Mouse (Mus musculus) lung, embryonic 15.5 days (tissue): ENCODE results near the gene Ptprt. TPM values are rescaled to one million over a fixed set of nuclear protein-coding genes. Genes with fewer than 3 reads are reported as not detected.

Experiments used
- ATAC-seq: fragments of 200-750 bp; cut with Nextera tagmentation; 2 replicates; pipeline ENCODE4 v1.8.0; 2017; ENCODE audit warnings: moderate number of reproducible peaks, borderline replicate concordance; ENCODE audit not compliant: low FRiP score, low TSS enrichment; ENCODE audit errors: extremely low read depth
- H3K27ac ChIP-seq: fragments of 300-500 bp; sonication (generic); 2 replicates; pipeline ENCODE4 v1.5.1; 2015; ENCODE audit warnings: moderate library complexity, mild to moderate bottlenecking, inconsistent platforms
- H3K27me3 ChIP-seq: fragments of 300-500 bp; sonication (generic); 2 replicates; pipeline ENCODE4 v1.6.1; 2015; ENCODE audit warnings: inconsistent platforms
- H3K36me3 ChIP-seq: fragments of 300-500 bp; sonication (generic); 2 replicates; pipeline ENCODE4 v1.6.1; 2015; ENCODE audit warnings: inconsistent platforms
- H3K4me1 ChIP-seq: fragments of 300-500 bp; sonication (generic); 2 replicates; pipeline ENCODE4 v1.6.1; 2015; ENCODE audit warnings: inconsistent platforms
- H3K4me2 ChIP-seq: fragments of 300-500 bp; sonication (generic); 2 replicates; pipeline ENCODE4 v1.6.1; 2015; ENCODE audit warnings: inconsistent platforms, mild to moderate bottlenecking, moderate library complexity
- H3K4me3 ChIP-seq: fragments of 300-500 bp; sonication (generic); 2 replicates; pipeline ENCODE4 v1.5.1; 2015; ENCODE audit warnings: mild to moderate bottlenecking, inconsistent platforms
- H3K9ac ChIP-seq: fragments of 300-500 bp; sonication (generic); 2 replicates; pipeline ENCODE4 v1.6.1; 2015; ENCODE audit warnings: inconsistent platforms
- H3K9me3 ChIP-seq: fragments of 300-500 bp; sonication (generic); 2 replicates; pipeline ENCODE4 v1.6.1; 2016; ENCODE audit warnings: inconsistent platforms
- polyA plus RNA-seq: library from polyadenylated mRNA; unstranded; fragments of >200 nt; fragmentation: Nextera tagmentation; extraction: Ambion mirVana; gene quantifications from 2 replicates; pipeline ENCODE4 v1.2.1, GENCODE M21; 2015

Ptprt gene
- polyA plus RNA-seq, 1 experiment from 2014 or later = 1.6 TPM

DNA sequence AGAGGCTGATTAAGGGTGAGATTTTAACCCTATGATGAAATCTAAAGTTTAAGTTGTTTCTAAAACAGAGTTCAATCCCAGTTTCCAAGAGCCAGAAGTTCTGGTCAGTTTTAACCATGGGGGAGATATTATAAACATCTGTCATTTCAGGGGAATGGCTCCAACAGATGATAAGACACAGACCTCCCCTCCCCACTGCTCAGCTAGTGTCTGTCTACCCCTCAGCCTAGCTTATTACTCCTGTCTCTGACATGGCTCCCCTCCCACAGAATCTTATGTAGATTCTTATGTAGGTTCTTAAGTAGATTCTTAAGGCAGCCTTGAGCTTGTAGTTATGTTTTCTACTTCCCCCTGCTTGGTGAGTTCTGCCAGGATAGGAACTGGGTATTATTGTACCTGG is 1180.5 kb downstream of the Ptprt start:
- Histone ChIP-seq H3K9ac (no peak overlapping the region), H3K4me1 (no peaks in the 10 kb centered on the region), H3K4me2 (no peak overlapping the region), H3K27me3 (no peaks in the 10 kb centered on the region), H3K9me3 (no peaks in the 10 kb centered on the region), H3K4me3 (no peak overlapping the region), H3K27ac (no peak overlapping the region), H3K36me3 (no peaks in the 10 kb centered on the region)
- no peak for ATAC-seq
